Mouse (Mus musculus): Measurements from ENCODE around the gene Ddx51. TPM values are rescaled to one million over a fixed set of nuclear protein-coding genes. Genes with fewer than 3 reads are reported as not detected.
A peak's percentile ranks its signal among the peaks of the same experiment; 100 is the strongest.

Gene Ddx51
- total RNA-seq (2014; rRNA removed; ENCODE audit: low replicate concordance) (2.6 and 12.1 TPM in 2 replicates), polyA plus RNA-seq (2015; fragmentation: Nextera tagmentation; extraction: Ambion mirVana) (4.4 and 5.9 TPM in 2 replicates)

DNA sequence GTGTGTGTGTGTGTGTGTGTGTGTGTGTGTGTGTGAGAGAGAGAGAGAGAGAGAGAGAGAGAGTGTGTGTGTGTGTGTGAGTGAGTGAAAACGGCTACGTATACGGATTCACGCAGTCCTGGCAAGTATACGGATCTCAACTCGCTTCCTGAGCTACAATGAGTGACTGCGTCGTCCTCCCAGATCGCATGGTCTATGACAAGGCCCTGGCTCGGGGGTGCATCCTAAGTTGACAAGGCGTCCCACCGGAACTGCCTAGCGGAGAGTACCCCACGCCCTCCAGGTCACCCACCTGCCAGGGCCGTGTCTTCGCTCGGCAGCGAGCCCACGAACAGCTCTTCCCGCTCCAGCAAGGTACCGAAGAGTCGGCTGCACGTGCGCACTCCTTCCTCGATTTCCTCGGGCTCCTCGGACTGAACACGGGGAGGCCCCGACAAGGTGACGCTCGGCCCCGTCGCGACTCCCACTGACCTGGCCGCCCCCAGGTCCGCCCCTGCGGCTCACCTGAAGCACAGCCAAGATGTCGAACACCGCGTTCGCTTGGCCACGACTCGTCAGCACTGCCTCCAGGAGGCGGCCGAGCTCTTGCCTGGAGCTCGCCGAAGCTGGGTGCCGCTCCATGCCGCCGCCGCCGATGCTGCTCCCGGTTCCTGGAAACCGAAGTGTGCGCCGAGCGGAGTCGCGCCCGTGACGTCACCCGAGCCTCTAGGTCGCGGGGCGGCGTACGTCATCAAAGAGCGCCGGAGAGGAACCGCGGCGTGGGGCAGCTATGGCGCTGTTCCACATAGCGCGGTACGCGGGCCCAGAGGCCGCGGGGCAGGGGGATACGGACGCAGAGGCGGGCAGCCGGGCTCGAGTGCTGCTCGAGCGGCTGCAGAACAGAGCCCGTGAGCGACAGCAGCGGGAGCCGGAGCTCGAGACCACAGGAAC is at the start of gene Ddx51, which contains the start of gene Noc4l:
Gene Ddx51, plus strand, starts transcription at position 733 of the 930 bp plus-strand sequence.
Gene Noc4l, minus strand, starts transcription at position 699 of the 930 bp plus-strand sequence.
- H3K9me3 ChIP-seq (replicated peaks; ENCODE audit: control insufficient read depth, low read length) = no peaks in the 10 kb centered on the region
- peak; percentile 87 for DNase-seq (ENCODE audit: low spot score)
- peak within 1 kb of the TSS; percentile 98 for H3K4me2 ChIP-seq (ENCODE audit: low read depth, low read length)
- H3K27me3 ChIP-seq (ENCODE audit: control insufficient read depth, insufficient read depth, low read length) = no peaks in the 10 kb centered on the region
- TF ChIP-seq CTCF (IDR thresholded peaks at IDR 0.05; ENCODE audit: low read depth) = no peak
- TF ChIP-seq EP300 (IDR thresholded peaks at IDR 0.05; ENCODE audit: low read depth) = no peak
- H3K4me1 ChIP-seq (ENCODE audit: control insufficient read depth, insufficient read depth) = peaks cover 11% of the 10 kb centered on the region
- peak within 1 kb of the TSS; percentile 56; the same call in 1 of the 2 replicates for H3K27ac ChIP-seq (ENCODE audit: low read depth)
- peak; percentile 88 for ATAC-seq (ENCODE audit: insufficient read depth, low read depth)
- H3K4me3 ChIP-seq (ENCODE audit: low read depth, low read length) = peak within 1 kb of the TSS; percentile 99
- peak within 1 kb of the TSS; percentile 84 for H3K9ac ChIP-seq (replicated peaks; ENCODE audit: low read depth, low read length)
- WGBS = 1% methylated on average over 91 of the region's 91 CpGs
- H3K36me3 ChIP-seq (replicated peaks; ENCODE audit: control insufficient read depth, insufficient read depth, low read length) = peaks cover 59% of the 10 kb centered on the region

DNA sequence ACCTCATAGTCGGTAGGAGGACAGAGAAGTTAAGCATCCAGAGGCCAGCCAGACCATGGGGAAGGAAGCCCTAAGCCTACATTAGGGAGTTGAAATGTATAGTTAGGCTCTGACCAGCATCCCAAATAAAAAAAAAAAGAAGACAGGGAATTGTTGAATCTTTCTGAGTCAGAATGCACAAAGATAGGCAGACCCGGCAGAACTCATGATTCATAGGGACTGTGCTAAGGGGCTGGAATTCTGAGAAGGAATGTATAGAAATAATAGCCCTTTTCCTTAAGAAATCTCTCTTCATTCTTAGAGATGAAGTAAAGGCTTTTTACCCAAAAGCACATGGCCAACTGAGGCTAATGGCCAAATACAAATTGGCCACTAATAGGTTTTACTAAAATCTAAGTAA is 48.9 kb upstream of the Ddx51 start:
- no peaks in the 10 kb centered on the region for H3K4me1 ChIP-seq (ENCODE audit: control insufficient read depth, insufficient read depth)
- 0 out of 2 replicates have a peak, but pooled peaks cover 6% of the 10 kb centered on the region for H3K27me3 ChIP-seq (ENCODE audit: control insufficient read depth, insufficient read depth, low read length)
- no peak for ATAC-seq (ENCODE audit: insufficient read depth, low read depth)
- no peak overlapping the region for H3K9ac ChIP-seq (replicated peaks; ENCODE audit: low read depth, low read length)
- 81% methylated on average over 2 of the region's 2 CpGs for WGBS
- no peak for TF ChIP-seq EP300 (IDR thresholded peaks at IDR 0.05; ENCODE audit: low read depth)
- no peak for TF ChIP-seq CTCF (IDR thresholded peaks at IDR 0.05; ENCODE audit: low read depth)
- no peak overlapping the region for H3K4me3 ChIP-seq (ENCODE audit: low read depth, low read length)
- H3K9me3 ChIP-seq (replicated peaks; ENCODE audit: control insufficient read depth, low read length) = no peaks in the 10 kb centered on the region
- H3K4me2 ChIP-seq (ENCODE audit: low read depth, low read length) = no peak overlapping the region
- no peak overlapping the region for H3K27ac ChIP-seq (ENCODE audit: low read depth)
- H3K36me3 ChIP-seq (replicated peaks; ENCODE audit: control insufficient read depth, insufficient read depth, low read length) = no peaks in the 10 kb centered on the region
- DNase-seq (ENCODE audit: low spot score) = no peak

DNA sequence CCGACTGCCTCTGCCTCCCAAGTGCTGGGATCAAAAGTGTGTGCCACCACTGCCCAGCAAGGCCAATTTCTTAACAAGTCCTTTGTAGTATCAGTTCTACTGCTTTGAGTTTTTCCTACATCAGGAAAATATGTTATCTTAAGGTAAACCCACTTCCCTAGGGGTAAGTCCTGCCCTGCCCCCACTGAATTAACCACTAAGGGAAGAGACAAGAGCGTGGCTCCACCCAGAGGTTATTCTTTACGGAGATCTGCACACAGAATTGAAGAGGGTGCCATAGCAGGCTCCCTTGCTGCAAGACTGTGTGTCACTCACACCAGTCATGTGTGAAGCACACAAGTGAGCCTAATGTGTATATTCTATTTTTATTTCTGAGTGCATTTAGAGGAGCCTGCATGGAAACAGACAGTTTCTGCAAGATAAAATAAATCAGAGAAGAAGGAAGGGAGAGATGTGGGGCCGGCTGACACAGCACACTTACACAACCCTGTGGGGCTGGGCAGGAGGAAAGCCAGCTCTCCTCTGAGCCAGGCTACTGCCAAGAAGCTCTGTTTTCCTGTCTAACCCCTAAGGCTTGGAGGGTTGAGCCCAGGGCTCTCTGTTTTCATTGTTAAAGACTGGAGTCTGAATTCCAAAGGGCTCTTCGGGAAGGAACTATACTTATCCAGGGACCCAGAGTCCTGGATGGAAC is 47.6 kb upstream of the Ddx51 start:
- WGBS = 41% methylated on average over 5 of the region's 5 CpGs
- TF ChIP-seq EP300 (IDR thresholded peaks at IDR 0.05; ENCODE audit: low read depth) (no peak), CTCF (IDR thresholded peaks at IDR 0.05; ENCODE audit: low read depth) (no peak)
- Histone ChIP-seq H3K4me1 (ENCODE audit: control insufficient read depth, insufficient read depth) (no peaks in the 10 kb centered on the region), H3K36me3 (replicated peaks; ENCODE audit: control insufficient read depth, insufficient read depth, low read length) (no peaks in the 10 kb centered on the region), H3K4me2 (ENCODE audit: low read depth, low read length) (no peak overlapping the region), H3K9ac (replicated peaks; ENCODE audit: low read depth, low read length) (no peak overlapping the region), H3K4me3 (ENCODE audit: low read depth, low read length) (no peak overlapping the region), H3K27me3 (ENCODE audit: control insufficient read depth, insufficient read depth, low read length) (0 out of 2 replicates have a peak, but pooled peaks cover 3% of the 10 kb centered on the region), H3K9me3 (replicated peaks; ENCODE audit: control insufficient read depth, low read length) (no peaks in the 10 kb centered on the region), H3K27ac (ENCODE audit: low read depth) (no peak overlapping the region)
- DNase-seq (ENCODE audit: low spot score) (no peak), ATAC-seq (ENCODE audit: insufficient read depth, low read depth) (no peak)

DNA sequence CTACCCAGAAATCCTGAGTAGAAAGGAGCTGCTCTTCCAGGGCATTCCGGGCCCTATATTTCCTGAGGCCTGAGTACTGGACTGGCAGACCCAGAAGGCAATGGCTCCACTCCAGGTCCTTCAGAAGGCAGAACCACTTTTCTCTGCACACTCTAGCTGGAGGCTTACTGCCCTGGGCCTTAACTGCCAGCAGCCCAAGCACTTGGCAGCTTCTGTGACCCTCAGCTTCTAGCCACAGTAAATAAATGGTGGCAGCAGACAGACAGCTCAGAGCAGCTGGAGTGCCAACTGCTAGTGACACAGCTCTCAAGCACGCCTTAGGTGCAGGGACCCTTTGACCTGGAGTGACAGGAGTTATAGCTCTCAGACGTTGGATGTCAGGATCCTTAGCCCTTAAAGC is 45.5 kb upstream of the Ddx51 start:
- DNase-seq (ENCODE audit: low spot score) (no peak), ATAC-seq (ENCODE audit: insufficient read depth, low read depth) (no peak)
- Histone ChIP-seq H3K27me3 (ENCODE audit: control insufficient read depth, insufficient read depth, low read length) (no peaks in the 10 kb centered on the region), H3K4me2 (ENCODE audit: low read depth, low read length) (no peak overlapping the region), H3K4me1 (ENCODE audit: control insufficient read depth, insufficient read depth) (no peaks in the 10 kb centered on the region), H3K9ac (replicated peaks; ENCODE audit: low read depth, low read length) (no peak overlapping the region), H3K27ac (ENCODE audit: low read depth) (no peak overlapping the region), H3K9me3 (replicated peaks; ENCODE audit: control insufficient read depth, low read length) (no peaks in the 10 kb centered on the region), H3K4me3 (ENCODE audit: low read depth, low read length) (no peak overlapping the region), H3K36me3 (replicated peaks; ENCODE audit: control insufficient read depth, insufficient read depth, low read length) (no peaks in the 10 kb centered on the region)
- WGBS = 57% methylated on average over 3 of the region's 3 CpGs
- TF ChIP-seq EP300 (IDR thresholded peaks at IDR 0.05; ENCODE audit: low read depth) (no peak), CTCF (IDR thresholded peaks at IDR 0.05; ENCODE audit: low read depth) (no peak)

DNA sequence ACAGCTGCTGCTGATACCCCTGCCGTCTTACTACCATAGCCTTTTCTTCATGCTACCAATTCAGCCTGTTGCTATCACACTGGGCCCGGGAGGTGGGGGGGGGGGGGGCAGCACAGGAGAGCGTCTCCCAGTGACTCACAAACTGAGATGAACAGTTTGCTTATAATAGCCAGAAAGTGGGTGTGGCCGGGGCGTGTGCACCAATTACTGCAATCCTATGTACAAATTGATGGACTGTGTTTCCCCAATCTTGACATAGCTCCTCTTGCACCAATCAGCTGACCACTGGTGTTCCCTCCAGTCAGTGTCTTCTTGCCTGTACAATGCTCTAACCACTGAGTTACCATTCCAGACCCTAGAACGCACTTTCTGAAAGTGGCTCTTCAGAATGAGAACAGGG is 44.9 kb upstream of the Ddx51 start:
- DNase-seq (ENCODE audit: low spot score) (no peak), ATAC-seq (ENCODE audit: insufficient read depth, low read depth) (no peak)
- H3K27me3 ChIP-seq (ENCODE audit: control insufficient read depth, insufficient read depth, low read length) = no peaks in the 10 kb centered on the region
- no peak overlapping the region for H3K4me2 ChIP-seq (ENCODE audit: low read depth, low read length)
- 66% methylated on average over 6 of the region's 6 CpGs for WGBS
- H3K9ac ChIP-seq (replicated peaks; ENCODE audit: low read depth, low read length) = no peak overlapping the region
- no peaks in the 10 kb centered on the region for H3K36me3 ChIP-seq (replicated peaks; ENCODE audit: control insufficient read depth, insufficient read depth, low read length)
- H3K4me1 ChIP-seq (ENCODE audit: control insufficient read depth, insufficient read depth) = no peaks in the 10 kb centered on the region
- H3K9me3 ChIP-seq (replicated peaks; ENCODE audit: control insufficient read depth, low read length) = no peaks in the 10 kb centered on the region
- no peak overlapping the region for H3K27ac ChIP-seq (ENCODE audit: low read depth)
- no peak for TF ChIP-seq CTCF (IDR thresholded peaks at IDR 0.05; ENCODE audit: low read depth)
- H3K4me3 ChIP-seq (ENCODE audit: low read depth, low read length) = no peak overlapping the region

Data from heart, postnatal 0 days (tissue).